Mouse (Mus musculus) intestine, embryonic 15.5 days (tissue): ENCODE results near the gene Pard3. TPM values are rescaled to one million over a fixed set of nuclear protein-coding genes. Genes with fewer than 3 reads are reported as not detected.

Experiments used
- ATAC-seq: fragments of 200-750 bp; cut with Nextera tagmentation; 2 replicates; pipeline ENCODE4 v1.8.0; 2017; ENCODE audit warnings: moderate TSS enrichment, moderate library complexity
- H3K27ac ChIP-seq: fragments of 300-500 bp; sonication (generic); 2 replicates; pipeline ENCODE4 v1.5.1; 2015; ENCODE audit warnings: mild to moderate bottlenecking, inconsistent platforms
- H3K27me3 ChIP-seq: fragments of 300-500 bp; sonication (generic); replicated peaks from 2 replicates; pipeline ENCODE4 v1.6.1; 2015; ENCODE audit warnings: inconsistent platforms
- H3K36me3 ChIP-seq: fragments of 300-500 bp; sonication (generic); 2 replicates; pipeline ENCODE4 v1.6.1; 2015; ENCODE audit warnings: inconsistent platforms
- H3K4me1 ChIP-seq: fragments of 300-500 bp; sonication (generic); replicated peaks from 2 replicates; pipeline ENCODE4 v1.6.1; 2015; ENCODE audit warnings: inconsistent platforms
- H3K4me2 ChIP-seq: fragments of 300-500 bp; sonication (generic); replicated peaks from 2 replicates; pipeline ENCODE4 v1.6.1; 2015; ENCODE audit warnings: mild to moderate bottlenecking, inconsistent platforms
- H3K4me3 ChIP-seq: fragments of 300-500 bp; sonication (generic); replicated peaks from 2 replicates; pipeline ENCODE4 v1.5.1; 2015; ENCODE audit warnings: inconsistent platforms
- H3K9ac ChIP-seq: fragments of 300-500 bp; sonication (generic); 2 replicates; pipeline ENCODE4 v1.6.1; 2015; ENCODE audit warnings: inconsistent platforms
- H3K9me3 ChIP-seq: fragments of 300-500 bp; sonication (generic); 2 replicates; pipeline ENCODE4 v1.6.1; 2016; ENCODE audit warnings: inconsistent platforms
- WGBS: fragments of 180-500 bp; shearing (Covaris S2); methylation state at CpG from one replicate; pipeline ENCODE4 v1.1.7; 2015; 5-methylcytosine and 5-hydroxymethylcytosine counted together
- polyA plus RNA-seq: library from polyadenylated mRNA; unstranded; fragments of >200 nt; fragmentation: Nextera tagmentation; extraction: Ambion mirVana; gene quantifications from 2 replicates; pipeline ENCODE4 v1.2.1, GENCODE M21; 2015

Gene Pard3
- polyA plus RNA-seq, 1 experiment from 2014 or later, result 24.5 TPM

DNA sequence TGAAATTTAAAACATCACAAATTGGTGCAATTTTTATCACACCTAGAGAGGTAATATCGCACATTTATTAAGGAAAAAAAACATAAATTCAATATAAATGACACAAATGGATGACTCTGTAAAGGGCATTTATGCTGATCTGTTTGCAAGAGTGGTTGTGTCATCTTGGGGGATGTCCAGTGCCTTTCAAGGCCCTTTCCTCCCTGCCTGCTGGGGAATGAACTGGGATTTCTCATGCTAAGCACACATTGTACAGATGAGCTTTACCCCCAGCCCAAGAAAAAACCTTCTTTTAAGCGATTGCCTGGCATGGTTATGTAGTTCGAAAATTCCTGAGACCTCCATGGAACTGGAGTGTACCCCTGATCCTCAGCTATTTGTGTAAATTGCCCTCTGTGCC lies 280.7 kb downstream of the Pard3 start:
- Histone ChIP-seq H3K4me3 (no peak overlapping the region), H3K27me3 (no peaks in the 10 kb centered on the region), H3K36me3 (no peaks in the 10 kb centered on the region), H3K9me3 (no peaks in the 10 kb centered on the region), H3K27ac (no peak overlapping the region), H3K4me1 (no peaks in the 10 kb centered on the region), H3K9ac (no peak overlapping the region), H3K4me2 (no peak overlapping the region)
- 77% methylated on average over 3 of the region's 3 CpGs for WGBS
- ATAC-seq, result no peak

DNA sequence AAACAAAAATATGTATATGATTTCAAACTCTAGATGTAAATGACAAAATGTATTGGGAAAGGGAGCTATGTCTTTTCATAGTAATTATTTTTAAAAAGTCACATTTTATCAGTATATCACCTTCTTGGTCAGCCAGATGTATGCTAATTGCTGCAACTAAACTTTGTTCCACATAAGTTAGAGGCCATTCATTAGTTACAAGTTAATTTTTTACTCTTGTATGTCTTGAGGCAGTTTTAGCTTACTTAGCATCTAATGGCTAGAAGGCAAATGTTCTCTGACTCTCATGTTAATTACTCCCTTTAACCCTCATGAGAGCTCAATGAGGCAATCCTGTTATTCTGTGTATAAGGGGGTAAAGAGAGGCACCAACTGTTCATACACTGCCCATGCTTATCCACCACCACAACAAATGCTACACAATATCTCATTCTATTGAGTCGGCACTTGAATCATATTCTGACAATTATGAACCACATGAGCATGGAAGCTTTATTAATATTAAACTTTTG lies 282.3 kb downstream of the Pard3 start:
- Histone ChIP-seq H3K27ac (no peak overlapping the region), H3K4me3 (no peak overlapping the region), H3K4me2 (no peak overlapping the region), H3K36me3 (no peaks in the 10 kb centered on the region), H3K9me3 (no peaks in the 10 kb centered on the region), H3K9ac (no peak overlapping the region), H3K27me3 (no peaks in the 10 kb centered on the region), H3K4me1 (no peaks in the 10 kb centered on the region)
- WGBS, result 98% methylated on average over 1 of the region's 1 CpGs
- ATAC-seq, result no peak

DNA sequence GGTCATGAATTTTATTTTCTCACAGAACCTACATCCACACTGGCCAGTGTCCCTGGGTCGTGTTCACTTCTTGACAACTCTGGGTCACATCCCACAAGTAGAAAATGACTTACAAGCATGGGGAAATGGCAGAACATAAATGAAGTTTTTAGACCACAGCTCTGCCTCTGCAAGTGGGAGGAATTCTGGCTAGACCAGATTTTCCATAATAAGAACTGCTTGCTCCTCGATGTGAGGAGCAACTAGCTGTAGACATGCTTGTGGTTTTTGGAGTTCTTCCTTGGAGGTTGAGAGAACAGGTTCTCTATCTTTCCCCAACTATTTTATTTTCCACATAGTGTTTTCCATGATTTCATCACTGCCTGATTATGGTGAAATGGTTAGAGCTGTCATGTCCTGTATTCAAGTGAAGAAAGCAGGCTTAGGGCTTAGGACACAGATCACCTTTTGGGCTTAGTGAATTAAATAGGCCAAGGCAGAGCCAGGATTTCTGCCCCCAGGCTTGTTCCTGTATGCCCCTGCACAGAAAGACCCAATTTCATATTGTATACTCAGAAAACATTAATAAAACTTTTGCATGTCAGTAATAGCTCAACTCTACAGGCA lies 284.3 kb downstream of the Pard3 start:
- Histone ChIP-seq H3K9ac (no peak overlapping the region), H3K36me3 (no peaks in the 10 kb centered on the region), H3K4me1 (no peaks in the 10 kb centered on the region), H3K27ac (no peak overlapping the region), H3K9me3 (no peaks in the 10 kb centered on the region), H3K4me2 (no peak overlapping the region), H3K27me3 (no peaks in the 10 kb centered on the region), H3K4me3 (no peak overlapping the region)
- ATAC-seq, result no peak
- 81% methylated on average over 2 of the region's 2 CpGs for WGBS

DNA sequence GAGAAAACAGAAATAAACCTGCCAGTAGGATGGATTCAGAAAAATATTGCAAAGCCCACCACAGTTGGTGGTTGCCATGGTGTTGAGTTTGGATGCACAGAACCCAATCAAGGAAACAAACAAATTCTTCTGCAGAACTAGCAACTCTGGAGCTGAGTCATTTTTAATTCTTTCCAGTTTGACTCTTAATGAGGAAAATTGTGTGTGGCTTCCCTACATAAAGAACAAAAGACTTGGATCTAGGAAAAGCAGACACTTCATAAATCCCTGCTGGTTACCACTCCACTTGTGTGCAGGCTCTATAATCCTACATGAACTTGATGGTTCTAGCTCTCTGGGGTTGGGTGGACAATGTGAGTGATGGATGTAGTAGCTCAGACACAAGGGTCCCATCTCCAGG lies 298.1 kb downstream of the Pard3 start:
- Histone ChIP-seq H3K27ac (no peak overlapping the region), H3K9ac (no peak overlapping the region), H3K36me3 (no peaks in the 10 kb centered on the region), H3K27me3 (no peaks in the 10 kb centered on the region), H3K4me3 (no peak overlapping the region), H3K9me3 (no peaks in the 10 kb centered on the region), H3K4me2 (no peak overlapping the region), H3K4me1 (no peaks in the 10 kb centered on the region)
- no peak for ATAC-seq

DNA sequence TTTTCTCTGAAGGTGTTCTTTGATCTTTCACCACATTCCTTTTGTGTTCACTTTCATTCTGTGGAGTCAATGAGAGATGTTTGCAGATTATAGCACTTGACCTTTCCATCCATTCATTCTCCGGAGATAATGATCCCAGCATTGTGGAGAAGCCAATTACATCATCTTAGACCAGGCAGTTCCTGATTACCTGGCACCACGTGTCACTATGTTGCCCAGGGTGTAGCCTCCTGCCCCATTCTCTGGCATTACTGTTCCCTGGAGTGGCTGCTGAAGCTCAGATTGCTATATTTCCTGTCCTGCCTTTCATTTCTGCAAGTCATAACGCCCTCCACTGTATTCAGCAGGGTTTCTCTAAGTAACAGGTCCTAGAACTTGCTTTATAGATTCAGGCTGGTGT lies 304.7 kb downstream of the Pard3 start:
- Histone ChIP-seq H3K36me3 (peaks cover 8% of the 10 kb centered on the region; the same call in 1 of the 2 replicates), H3K9me3 (no peaks in the 10 kb centered on the region), H3K27ac (no peak overlapping the region), H3K9ac (no peak overlapping the region), H3K4me2 (no peak overlapping the region), H3K4me1 (no peaks in the 10 kb centered on the region), H3K27me3 (no peaks in the 10 kb centered on the region), H3K4me3 (no peak overlapping the region)
- WGBS, result 69% methylated on average over 3 of the region's 3 CpGs
- ATAC-seq, result no peak

DNA sequence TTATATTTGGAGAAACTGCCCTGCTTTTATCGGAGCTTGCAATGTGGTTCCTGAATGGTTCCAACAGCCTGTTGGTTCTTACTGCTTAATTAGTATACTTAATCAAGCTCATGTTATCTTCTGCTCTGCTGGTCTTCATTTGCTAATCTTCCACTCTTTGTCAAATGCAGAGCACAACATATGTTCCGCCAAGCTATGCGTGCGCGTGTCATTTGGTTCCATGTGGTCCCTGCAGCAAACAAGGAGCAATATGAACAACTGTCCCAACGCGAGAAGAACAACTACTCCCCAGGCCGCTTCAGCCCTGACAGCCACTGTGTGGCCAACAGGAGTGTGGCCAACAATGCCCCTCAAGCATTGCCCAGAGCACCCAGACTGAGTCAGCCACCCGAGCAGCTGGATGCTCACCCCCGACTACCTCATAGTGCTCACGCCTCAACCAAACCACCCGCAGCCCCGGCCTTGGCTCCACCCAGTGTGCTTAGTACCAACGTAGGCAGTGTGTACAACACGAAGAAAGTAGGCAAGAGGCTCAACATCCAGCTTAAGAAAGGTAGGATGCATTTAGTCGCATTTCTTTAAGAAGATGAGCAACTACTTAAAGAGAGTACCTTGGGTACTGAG lies 307.7 kb downstream of the Pard3 start:
- no peak overlapping the region for H3K4me2 ChIP-seq
- H3K9me3 ChIP-seq, result no peaks in the 10 kb centered on the region
- H3K9ac ChIP-seq, result no peak overlapping the region
- WGBS, result 95% methylated on average over 16 of the region's 16 CpGs
- no peak for ATAC-seq
- H3K27me3 ChIP-seq, result no peaks in the 10 kb centered on the region
- no peaks in the 10 kb centered on the region for H3K4me1 ChIP-seq
- H3K4me3 ChIP-seq, result no peak overlapping the region
- H3K36me3 ChIP-seq, result peaks cover 8% of the 10 kb centered on the region; the same call in 1 of the 2 replicates
- H3K27ac ChIP-seq, result no peak overlapping the region

DNA sequence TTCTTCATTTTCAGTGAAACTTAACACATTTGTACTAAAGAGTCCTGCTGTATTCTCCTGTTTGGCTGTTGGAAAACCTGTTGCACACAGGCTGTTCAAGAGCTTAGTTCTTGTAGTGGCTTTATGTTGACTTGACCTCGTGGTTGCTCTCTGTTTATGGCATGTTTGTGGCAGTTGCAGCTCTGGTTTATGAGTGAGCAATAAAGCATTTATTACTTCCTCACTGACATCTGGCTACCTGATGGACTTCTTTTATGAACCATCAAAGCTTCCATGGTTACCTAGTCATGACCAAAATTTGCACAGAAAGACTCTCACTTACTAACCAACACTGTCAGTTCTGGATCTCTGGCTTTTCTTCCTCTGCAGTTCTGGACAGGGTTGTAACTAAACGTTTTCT lies 314.1 kb downstream of the Pard3 start:
- Histone ChIP-seq H3K4me2 (no peak overlapping the region), H3K36me3 (peaks cover 4% of the 10 kb centered on the region; the same call in 1 of the 2 replicates), H3K4me3 (no peak overlapping the region), H3K9ac (no peak overlapping the region), H3K27ac (no peak overlapping the region), H3K27me3 (no peaks in the 10 kb centered on the region), H3K9me3 (no peaks in the 10 kb centered on the region), H3K4me1 (no peaks in the 10 kb centered on the region)
- peak; percentile 53 for ATAC-seq
- WGBS, result 33% methylated on average over 2 of the region's 2 CpGs

DNA sequence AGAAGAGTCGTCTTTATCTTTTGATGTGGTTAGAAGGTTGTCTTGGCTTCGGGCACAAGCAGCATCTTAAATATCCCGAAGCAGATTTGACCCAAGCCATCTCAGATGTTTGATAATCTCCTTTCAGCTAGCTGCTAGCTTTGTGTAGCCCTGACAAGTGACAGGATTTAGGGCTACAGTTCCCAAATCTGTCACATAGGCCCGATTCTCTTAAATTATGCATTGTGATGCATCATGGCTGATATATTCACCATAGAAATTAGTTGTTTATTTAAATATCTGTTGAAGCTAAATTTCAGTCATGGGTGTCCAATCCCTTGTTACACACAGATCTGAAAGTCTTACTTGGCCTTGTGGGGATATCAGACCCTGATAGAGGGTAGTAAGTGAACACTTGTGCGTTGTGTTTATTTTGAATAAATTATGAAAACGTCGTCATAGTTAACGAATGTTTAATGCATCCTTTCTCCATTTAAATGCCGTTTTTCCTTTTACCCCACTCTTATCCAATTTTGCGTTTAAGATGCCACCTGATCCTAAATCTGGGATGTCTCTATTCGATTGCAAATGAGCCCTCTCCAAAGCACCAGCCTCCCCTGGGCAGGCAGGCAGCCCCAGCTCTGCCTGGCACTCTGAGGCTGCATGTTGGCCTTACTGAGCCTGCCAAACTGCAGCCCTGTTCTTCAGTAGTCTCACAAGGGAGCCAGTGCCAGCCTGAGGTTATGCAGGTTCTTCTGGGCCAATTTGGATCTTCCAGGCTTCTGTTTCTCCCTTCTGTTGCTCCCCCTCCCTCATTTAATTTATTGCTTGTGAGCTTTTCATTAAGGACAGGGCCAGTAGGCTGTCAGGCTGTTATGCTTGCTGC lies 315.5 kb downstream of the Pard3 start:
- WGBS, result 78% methylated on average over 11 of the region's 11 CpGs
- Histone ChIP-seq H3K27me3 (no peaks in the 10 kb centered on the region), H3K9me3 (no peaks in the 10 kb centered on the region), H3K36me3 (peaks cover 13% of the 10 kb centered on the region), H3K27ac (no peak overlapping the region), H3K4me1 (no peaks in the 10 kb centered on the region), H3K9ac (no peak overlapping the region), H3K4me3 (no peak overlapping the region), H3K4me2 (no peak overlapping the region)
- ATAC-seq, result no peak

DNA sequence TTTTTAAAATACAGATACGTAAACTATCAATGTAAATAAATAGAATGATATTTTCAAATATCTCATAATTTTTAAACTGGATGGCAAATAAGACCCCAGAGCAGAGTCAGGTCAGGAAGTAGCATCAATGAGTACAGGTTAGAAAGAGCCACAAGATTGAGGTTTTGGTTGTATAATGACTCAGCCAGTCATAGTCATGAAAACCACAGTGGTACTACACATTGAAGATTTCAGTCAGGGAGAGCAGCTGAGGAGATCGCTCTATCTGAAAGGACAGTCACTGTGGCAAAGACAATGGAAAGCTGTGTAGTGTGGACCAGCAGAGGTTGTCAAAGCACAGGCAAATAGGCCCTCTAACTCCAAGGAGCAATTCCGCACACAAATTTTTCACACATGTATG lies 317.6 kb downstream of the Pard3 start:
- Histone ChIP-seq H3K4me2 (no peak overlapping the region), H3K4me3 (no peak overlapping the region), H3K4me1 (no peaks in the 10 kb centered on the region), H3K9ac (no peak overlapping the region), H3K36me3 (peaks cover 13% of the 10 kb centered on the region), H3K27ac (no peak overlapping the region), H3K27me3 (no peaks in the 10 kb centered on the region), H3K9me3 (no peaks in the 10 kb centered on the region)
- no peak for ATAC-seq
- WGBS, result 93% methylated on average over 3 of the region's 3 CpGs

DNA sequence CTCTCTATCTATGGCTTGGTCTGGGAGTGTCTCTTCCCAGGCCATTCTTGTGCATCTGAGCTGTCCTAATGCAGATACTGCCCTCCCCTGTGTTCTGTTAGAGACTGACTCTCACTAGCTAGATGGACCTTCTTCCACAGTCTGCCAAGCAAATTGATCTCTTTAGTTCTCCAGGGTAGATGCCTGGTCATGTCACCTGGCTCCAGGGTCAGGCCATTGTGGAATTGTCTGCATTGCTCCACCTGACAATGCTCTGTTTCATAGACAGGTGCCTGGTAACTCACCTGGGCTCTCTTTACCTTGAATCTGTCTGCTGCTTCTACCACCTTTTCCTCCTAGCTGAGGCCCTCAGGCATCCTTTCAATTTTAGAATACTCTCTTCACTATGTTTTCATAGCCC lies 329.0 kb downstream of the Pard3 start:
- H3K27me3 ChIP-seq, result no peaks in the 10 kb centered on the region
- H3K9me3 ChIP-seq, result no peaks in the 10 kb centered on the region
- H3K4me3 ChIP-seq, result no peak overlapping the region
- peaks cover 7% of the 10 kb centered on the region for H3K36me3 ChIP-seq
- H3K9ac ChIP-seq, result no peak overlapping the region
- no peak overlapping the region for H3K4me2 ChIP-seq
- ATAC-seq, result no peak
- H3K4me1 ChIP-seq, result no peaks in the 10 kb centered on the region
- H3K27ac ChIP-seq, result no peak overlapping the region

DNA sequence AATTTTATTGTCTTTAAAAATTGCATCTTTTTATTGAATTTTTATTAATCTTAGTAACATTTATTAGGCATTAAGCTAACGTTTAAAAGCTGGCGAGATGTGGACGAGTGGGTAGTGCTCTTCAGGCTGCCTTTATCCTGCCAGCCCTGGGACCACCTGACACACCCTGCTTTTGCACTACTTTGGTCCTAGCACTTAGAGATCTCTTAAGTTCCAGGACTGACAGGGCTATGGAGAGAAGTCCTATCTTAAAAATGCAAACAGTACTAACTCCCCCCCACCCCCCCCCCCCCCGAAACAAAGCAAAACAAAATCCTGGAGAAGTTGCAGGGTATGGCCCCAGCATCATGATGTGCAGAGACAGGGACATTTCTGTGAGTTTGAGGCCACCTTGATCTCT lies 331.8 kb downstream of the Pard3 start:
- H3K4me1 ChIP-seq, result no peaks in the 10 kb centered on the region

DNA sequence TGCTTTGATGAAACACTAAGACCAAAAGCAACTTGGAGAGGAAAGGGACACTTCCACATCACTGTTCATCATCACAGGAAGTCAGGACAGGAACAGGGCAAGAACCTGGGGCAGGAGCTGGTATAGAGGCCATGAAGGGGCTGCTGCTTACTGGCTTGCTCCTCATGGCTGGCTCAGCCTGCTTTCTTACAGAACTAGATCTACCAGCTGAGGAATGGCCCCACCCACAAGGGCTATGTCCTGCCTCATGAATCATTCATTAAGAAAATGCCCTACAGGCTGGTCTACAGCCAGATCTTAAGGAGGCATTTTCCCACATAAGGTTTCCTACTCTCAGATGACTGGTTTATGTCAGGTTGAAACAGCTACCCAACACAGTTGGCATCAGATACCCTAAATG lies 342.1 kb downstream of the Pard3 start:
- no peaks in the 10 kb centered on the region for H3K4me1 ChIP-seq
- ATAC-seq, result no peak
- no peak overlapping the region for H3K27ac ChIP-seq
- H3K36me3 ChIP-seq, result no peaks in the 10 kb centered on the region
- no peaks in the 10 kb centered on the region for H3K9me3 ChIP-seq
- H3K27me3 ChIP-seq, result no peaks in the 10 kb centered on the region
- no peak overlapping the region for H3K4me3 ChIP-seq
- no peak overlapping the region for H3K9ac ChIP-seq
- no peak overlapping the region for H3K4me2 ChIP-seq

More for the DNA sequence above, 331.8 kb downstream of the Pard3 start:
- no peak overlapping the region for H3K9ac ChIP-seq
- H3K36me3 ChIP-seq, result peaks cover 6% of the 10 kb centered on the region; the same call in 1 of the 2 replicates
- no peaks in the 10 kb centered on the region for H3K9me3 ChIP-seq
- 84% methylated on average over 4 of the region's 4 CpGs for WGBS
- H3K4me2 ChIP-seq, result no peak overlapping the region
- no peaks in the 10 kb centered on the region for H3K27me3 ChIP-seq
- no peak for ATAC-seq
- H3K27ac ChIP-seq, result no peak overlapping the region
- no peak overlapping the region for H3K4me3 ChIP-seq
